Mouse (Mus musculus) liver, embryonic 15.5 days (tissue): Measurements from ENCODE around the gene Mtrex. TPM values are rescaled to one million over a fixed set of nuclear protein-coding genes. Genes with fewer than 3 reads are reported as not detected.

Experiments used
- ATAC-seq: fragments of 200-750 bp; cut with Nextera tagmentation; 2 replicates; pipeline ENCODE4 v1.8.0; 2017; ENCODE audit warnings: moderate number of reproducible peaks, mild to moderate bottlenecking, moderate library complexity; ENCODE audit not compliant: insufficient read depth
- H3K27ac ChIP-seq: fragments of 300-500 bp; sonication (generic); replicated peaks from 2 replicates; pipeline ENCODE4 v1.5.1; 2015; ENCODE audit warnings: mild to moderate bottlenecking, inconsistent platforms
- H3K27me3 ChIP-seq: fragments of 300-500 bp; sonication (generic); 2 replicates; pipeline ENCODE4 v1.6.1; 2015; ENCODE audit warnings: mild to moderate bottlenecking, inconsistent platforms
- H3K36me3 ChIP-seq: fragments of 300-500 bp; sonication (generic); replicated peaks from 2 replicates; pipeline ENCODE4 v1.6.1; 2015; ENCODE audit warnings: moderate library complexity, mild to moderate bottlenecking, inconsistent platforms
- H3K4me1 ChIP-seq: fragments of 300-500 bp; sonication (generic); replicated peaks from 2 replicates; pipeline ENCODE4 v1.6.1; 2015; ENCODE audit warnings: inconsistent platforms
- H3K4me2 ChIP-seq: fragments of 300-500 bp; sonication (generic); 2 replicates; pipeline ENCODE4 v1.6.1; 2015; ENCODE audit warnings: moderate library complexity, mild to moderate bottlenecking, inconsistent platforms
- H3K4me3 ChIP-seq: fragments of 300-500 bp; sonication (generic); replicated peaks from 2 replicates; pipeline ENCODE4 v1.5.1; 2015; ENCODE audit warnings: mild to moderate bottlenecking, inconsistent platforms
- H3K9ac ChIP-seq: fragments of 300-500 bp; sonication (generic); 2 replicates; pipeline ENCODE4 v1.6.1; 2015; ENCODE audit warnings: moderate library complexity, mild to moderate bottlenecking, inconsistent platforms
- H3K9me3 ChIP-seq: fragments of 300-500 bp; sonication (generic); replicated peaks from 2 replicates; pipeline ENCODE4 v1.6.1; 2016; ENCODE audit warnings: inconsistent platforms
- WGBS: fragments of 180-500 bp; shearing (Covaris S2); methylation state at CpG from one replicate; pipeline ENCODE4 v1.1.7; 2015; ENCODE audit warnings: mixed read lengths; ENCODE audit not compliant: insufficient replicate concordance; 5-methylcytosine and 5-hydroxymethylcytosine counted together
- polyA plus RNA-seq: library from polyadenylated mRNA; unstranded; fragments of >200 nt; fragmentation: Nextera tagmentation; extraction: Ambion mirVana; gene quantifications from 2 replicates; pipeline ENCODE4 v1.2.1, GENCODE M21; 2015

The Mtrex gene
- polyA plus RNA-seq, 1 experiment from 2014 or later: 31.4 TPM

DNA sequence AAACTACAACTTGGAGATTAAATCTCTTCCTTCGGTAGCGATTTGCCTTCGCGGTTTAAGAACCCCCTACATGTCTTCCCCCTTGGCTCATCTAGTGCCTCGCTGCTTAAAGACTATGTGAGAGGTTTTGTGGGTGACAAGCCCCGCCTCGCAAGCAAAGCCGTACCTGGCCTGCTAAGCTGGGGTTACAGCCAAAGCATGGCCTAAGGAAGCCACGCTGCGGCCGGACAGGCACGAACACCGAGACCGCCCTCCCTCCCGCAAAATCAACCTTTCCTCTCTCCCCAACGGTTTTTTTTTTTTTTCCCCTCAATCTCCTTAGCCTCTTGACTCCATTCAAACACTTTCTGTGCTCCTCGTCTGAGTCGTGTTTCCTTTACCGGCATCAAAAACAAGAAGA, 402 bp downstream of the Mtrex start:
- H3K27me3 ChIP-seq: no peaks in the 10 kb centered on the region
- under 1% methylated on average over 19 of the region's 19 CpGs for WGBS
- peak overlapping the region; percentile 80 for H3K9ac ChIP-seq
- H3K4me1 ChIP-seq: peaks cover 40% of the 10 kb centered on the region
- H3K4me3 ChIP-seq: peak overlapping the region; percentile 84
- H3K4me2 ChIP-seq: peak overlapping the region; percentile 88
- peak overlapping the region; percentile 94 for H3K27ac ChIP-seq
- no peaks in the 10 kb centered on the region for H3K9me3 ChIP-seq
- H3K36me3 ChIP-seq: peaks cover 14% of the 10 kb centered on the region
- peak; percentile 25 for ATAC-seq

GRCm38 (mm10) chr13:112925976-112926375, 1.2 kb downstream of the Mtrex start:
- ATAC-seq: no peak
- Histone ChIP-seq H3K4me3 (peak overlapping the region; percentile 84), H3K9me3 (no peaks in the 10 kb centered on the region), H3K4me2 (peak overlapping the region; percentile 88), H3K9ac (peak overlapping the region; percentile 80), H3K27me3 (no peaks in the 10 kb centered on the region), H3K36me3 (peaks cover 14% of the 10 kb centered on the region), H3K27ac (no peak overlapping the region), H3K4me1 (peaks cover 40% of the 10 kb centered on the region)
- WGBS: 44% methylated on average over 4 of the region's 4 CpGs

- WGBS: 72% methylated on average over 6 of the region's 6 CpGs
- ATAC-seq: no peak
- Histone ChIP-seq H3K4me1 (peaks cover 40% of the 10 kb centered on the region), H3K4me3 (peak overlapping the region; percentile 84; the same call in 1 of the 2 replicates), H3K4me2 (peak overlapping the region; percentile 88), H3K36me3 (peaks cover 11% of the 10 kb centered on the region), H3K9ac (no peak overlapping the region), H3K27me3 (no peaks in the 10 kb centered on the region), H3K9me3 (no peaks in the 10 kb centered on the region), H3K27ac (no peak overlapping the region)
Measured at GRCm38 (mm10) chr13:112925266-112925665, 1.9 kb downstream of the Mtrex start.

GRCm38 (mm10) chr13:112920906-112921305, 6.3 kb downstream of the Mtrex start:
- Histone ChIP-seq H3K4me2 (no peak overlapping the region), H3K27me3 (no peaks in the 10 kb centered on the region), H3K4me1 (peaks cover 21% of the 10 kb centered on the region), H3K9ac (no peak overlapping the region), H3K9me3 (no peaks in the 10 kb centered on the region), H3K27ac (no peak overlapping the region), H3K36me3 (peaks cover 42% of the 10 kb centered on the region), H3K4me3 (no peak overlapping the region)
- 72% methylated on average over 3 of the region's 3 CpGs for WGBS
- no peak for ATAC-seq

GRCm38 (mm10) chr13:112919141-112919865, 7.9 kb downstream of the Mtrex start:
- H3K4me2 ChIP-seq: no peak overlapping the region
- no peaks in the 10 kb centered on the region for H3K9me3 ChIP-seq
- H3K4me3 ChIP-seq: no peak overlapping the region
- no peak for ATAC-seq
- peaks cover 50% of the 10 kb centered on the region for H3K36me3 ChIP-seq
- 79% methylated on average over 4 of the region's 4 CpGs for WGBS
- H3K9ac ChIP-seq: no peak overlapping the region
- H3K27ac ChIP-seq: no peak overlapping the region
- H3K4me1 ChIP-seq: peaks cover 6% of the 10 kb centered on the region
- H3K27me3 ChIP-seq: no peaks in the 10 kb centered on the region

DNA sequence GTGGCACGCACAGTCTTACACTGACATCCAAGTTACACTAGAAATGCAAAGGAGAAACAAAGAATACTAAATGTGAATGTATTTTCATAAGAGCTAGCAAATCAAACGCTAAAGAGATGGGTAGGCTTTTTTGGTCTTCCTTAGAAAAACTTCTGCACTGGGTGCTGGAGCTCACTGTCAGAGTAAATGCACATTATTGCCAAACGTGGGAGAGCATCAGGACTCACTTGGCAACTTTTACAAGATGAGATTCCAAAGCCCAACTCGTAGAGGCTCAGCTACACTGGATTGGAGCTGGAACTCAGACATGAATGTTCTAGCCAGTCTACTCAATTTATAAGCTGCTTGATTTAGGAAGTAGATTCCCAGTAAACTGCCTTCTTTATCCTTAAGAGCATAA, 16.8 kb downstream of the Mtrex start:
- H3K9me3 ChIP-seq: no peaks in the 10 kb centered on the region
- H3K36me3 ChIP-seq: peaks cover 67% of the 10 kb centered on the region
- WGBS: 83% methylated on average over 4 of the region's 4 CpGs
- H3K27me3 ChIP-seq: no peaks in the 10 kb centered on the region
- no peak overlapping the region for H3K4me3 ChIP-seq
- no peaks in the 10 kb centered on the region for H3K4me1 ChIP-seq
- no peak overlapping the region for H3K4me2 ChIP-seq
- no peak for ATAC-seq
- H3K9ac ChIP-seq: no peak overlapping the region
- H3K27ac ChIP-seq: no peak overlapping the region

- no peak for ATAC-seq
- 42% methylated on average over 4 of the region's 4 CpGs for WGBS
Measured at GRCm38 (mm10) chr13:112909663-112910062, 17.5 kb downstream of the Mtrex start.

DNA sequence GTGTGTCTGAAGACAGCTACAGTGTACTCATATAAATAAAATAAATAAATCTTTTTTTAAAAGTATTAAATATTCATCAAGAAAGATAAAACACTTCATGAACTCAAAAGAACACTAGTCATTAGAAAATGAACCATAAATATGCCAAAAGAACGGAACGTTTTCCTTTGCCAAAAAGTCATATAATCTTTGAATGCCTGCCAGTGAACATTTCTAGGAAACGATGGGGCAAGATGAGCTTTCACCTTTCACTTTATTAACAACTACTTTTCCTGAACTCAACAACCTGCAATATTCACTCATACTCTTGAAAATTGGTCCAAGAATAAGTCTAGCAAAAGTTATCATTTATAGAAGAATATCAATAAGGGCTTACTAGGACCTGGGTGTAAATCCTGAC, 25.0 kb downstream of the Mtrex start:
- no peak for ATAC-seq
- Histone ChIP-seq H3K27me3 (no peaks in the 10 kb centered on the region), H3K9ac (no peak overlapping the region), H3K4me2 (no peak overlapping the region), H3K4me1 (no peaks in the 10 kb centered on the region), H3K9me3 (no peaks in the 10 kb centered on the region), H3K27ac (no peak overlapping the region), H3K4me3 (no peak overlapping the region), H3K36me3 (peaks cover 85% of the 10 kb centered on the region)
- 89% methylated on average over 3 of the region's 3 CpGs for WGBS

More at GRCm38 (mm10) chr13:112909663-112910062, 17.5 kb downstream of the Mtrex start:
- Histone ChIP-seq H3K27ac (no peak overlapping the region), H3K9ac (no peak overlapping the region), H3K27me3 (no peaks in the 10 kb centered on the region), H3K9me3 (no peaks in the 10 kb centered on the region), H3K36me3 (peaks cover 72% of the 10 kb centered on the region), H3K4me3 (no peak overlapping the region), H3K4me1 (no peaks in the 10 kb centered on the region), H3K4me2 (no peak overlapping the region)

DNA sequence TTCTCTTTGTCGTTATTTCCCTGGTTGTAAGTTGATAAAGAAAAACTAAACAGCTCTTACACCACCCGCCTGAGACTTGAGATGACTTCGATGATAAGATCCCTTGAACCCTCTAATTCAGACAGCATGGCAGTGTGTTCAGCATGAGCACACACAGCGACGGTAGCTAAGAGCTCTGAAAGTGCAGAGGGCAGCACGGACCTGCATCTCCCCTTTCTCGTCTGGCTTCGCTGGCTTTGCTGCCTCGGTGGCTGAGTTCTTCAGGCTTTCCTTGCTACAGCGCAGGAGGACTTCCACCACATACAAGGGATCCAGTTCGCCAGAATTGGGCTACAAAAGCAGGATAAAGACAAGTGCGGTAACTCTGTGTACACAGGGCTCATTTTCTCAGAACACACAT, 40.0 kb downstream of the Mtrex start:
- Histone ChIP-seq H3K4me1 (no peaks in the 10 kb centered on the region), H3K4me3 (no peak overlapping the region), H3K4me2 (no peak overlapping the region), H3K36me3 (peaks cover 82% of the 10 kb centered on the region), H3K27ac (no peak overlapping the region), H3K27me3 (no peaks in the 10 kb centered on the region), H3K9me3 (no peaks in the 10 kb centered on the region), H3K9ac (no peak overlapping the region)
- ATAC-seq: no peak
- WGBS: 87% methylated on average over 12 of the region's 12 CpGs

DNA sequence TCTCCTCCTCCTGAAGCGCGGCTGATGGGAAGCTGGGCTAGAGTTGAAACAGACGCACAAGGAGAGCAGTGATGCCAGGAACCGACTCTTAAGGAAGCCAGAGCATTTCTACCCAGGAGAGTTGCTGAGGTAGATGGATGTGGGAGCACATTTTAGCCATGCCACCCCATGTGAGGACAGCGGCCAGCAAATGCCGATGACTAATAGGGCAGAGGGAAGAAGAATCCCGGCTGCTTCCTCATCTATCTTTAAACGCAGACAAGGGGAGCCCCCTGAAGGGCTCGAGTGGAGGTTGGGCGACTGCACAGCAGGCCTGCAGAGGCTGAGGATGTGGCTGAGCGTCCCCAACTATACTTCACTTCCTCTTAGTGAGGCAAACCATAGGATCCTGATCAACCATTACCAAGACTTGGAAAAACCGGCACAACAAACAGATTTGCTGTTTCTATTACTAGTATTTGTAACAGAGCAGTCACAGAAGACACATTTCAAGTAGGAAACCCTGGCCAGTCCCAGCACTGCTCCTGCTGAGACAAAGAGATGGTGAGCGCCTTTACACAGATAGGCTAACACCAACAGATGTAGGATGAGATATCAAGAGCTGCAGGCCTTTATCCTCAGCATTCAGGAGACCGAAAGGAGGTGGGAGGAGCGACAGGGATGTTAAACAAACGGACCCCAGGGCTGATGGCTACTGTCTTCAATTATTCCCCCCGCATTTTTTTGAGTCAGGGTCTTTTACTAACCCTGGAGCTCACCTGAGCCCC, 55.5 kb downstream of the Mtrex start:
- H3K36me3 ChIP-seq: peaks cover 87% of the 10 kb centered on the region
- no peaks in the 10 kb centered on the region for H3K9me3 ChIP-seq
- peak overlapping the region; percentile 43; the same call in 1 of the 2 replicates for H3K27ac ChIP-seq
- ATAC-seq: peak; percentile 85
- 42% methylated on average over 17 of the region's 17 CpGs for WGBS
- H3K4me3 ChIP-seq: no peak overlapping the region
- H3K4me2 ChIP-seq: peak overlapping the region; percentile 25
- H3K9ac ChIP-seq: no peak overlapping the region
- no peaks in the 10 kb centered on the region for H3K27me3 ChIP-seq
- H3K4me1 ChIP-seq: peaks cover 29% of the 10 kb centered on the region

DNA sequence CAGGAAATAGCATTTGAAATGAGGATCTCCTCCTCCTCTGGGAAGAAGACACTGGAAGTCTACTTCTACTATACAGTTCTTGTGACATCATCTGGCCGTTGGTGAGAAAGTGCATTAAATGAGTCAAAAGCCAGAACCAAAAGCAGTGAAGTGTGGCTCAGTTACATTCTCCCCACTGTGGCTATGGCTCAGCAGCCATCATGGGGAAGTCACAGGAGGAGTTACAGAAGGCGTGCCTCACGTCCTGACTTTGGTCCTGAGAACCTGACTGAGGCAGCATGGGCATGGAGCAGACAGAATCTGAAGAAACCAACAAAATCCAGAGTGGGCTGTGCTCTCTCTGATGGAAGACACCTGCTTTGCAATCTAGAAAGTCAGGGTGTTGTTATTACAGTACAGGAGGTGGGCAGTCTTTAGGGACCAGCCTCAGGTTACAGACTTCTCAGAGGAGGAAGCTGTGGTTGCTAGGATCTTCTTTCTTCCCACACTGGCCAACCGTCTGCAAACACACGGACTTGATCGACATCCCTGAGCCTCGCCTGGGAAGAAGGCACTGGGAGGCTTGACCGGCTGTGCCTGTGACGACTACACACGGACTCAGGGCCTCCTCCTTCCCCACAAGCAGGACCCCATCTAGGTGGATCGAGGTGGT, 57.0 kb downstream of the Mtrex start:
- H3K9ac ChIP-seq: no peak overlapping the region
- 78% methylated on average over 11 of the region's 11 CpGs for WGBS
- no peak overlapping the region for H3K27ac ChIP-seq
- ATAC-seq: no peak
- H3K4me1 ChIP-seq: peaks cover 36% of the 10 kb centered on the region
- H3K4me3 ChIP-seq: no peak overlapping the region
- peaks cover 94% of the 10 kb centered on the region for H3K36me3 ChIP-seq
- no peaks in the 10 kb centered on the region for H3K27me3 ChIP-seq
- H3K9me3 ChIP-seq: no peaks in the 10 kb centered on the region
- no peak overlapping the region for H3K4me2 ChIP-seq
